Mouse (Mus musculus) liver, embryonic 14.5 days (tissue): ENCODE measurements around the gene Men1. TPM values are rescaled to one million over a fixed set of nuclear protein-coding genes. Genes with fewer than 3 reads are reported as not detected.

Experiments used
- ATAC-seq: fragments of 200-750 bp; cut with Nextera tagmentation; 2 replicates; pipeline ENCODE4 v1.8.0; 2017; ENCODE audit warnings: moderate number of reproducible peaks, mild to moderate bottlenecking, moderate library complexity; ENCODE audit not compliant: insufficient read depth
- DNase-seq, 3 experiments: peaks; one replicate each; pipeline ENCODE4 v3.0.0-alpha.2; 2012 to 2013; ENCODE audit warnings: low read depth in 3 of 3, low spot score in 3 of 3
- H3K27ac ChIP-seq: fragments of 300-500 bp; sonication (generic); 2 replicates; pipeline ENCODE4 v1.5.1; 2014; ENCODE audit warnings: moderate library complexity, mild to moderate bottlenecking, control low read depth, inconsistent platforms
- H3K27me3 ChIP-seq: fragments of 300-500 bp; sonication (generic); 2 replicates; pipeline ENCODE4 v1.6.1; 2014; ENCODE audit warnings: mild to moderate bottlenecking, low read length, moderate library complexity; ENCODE audit not compliant: control insufficient read depth, insufficient read depth
- H3K36me3 ChIP-seq: fragments of 300-500 bp; sonication (generic); replicated peaks from 2 replicates; pipeline ENCODE4 v1.6.1; 2014; ENCODE audit warnings: low read depth; ENCODE audit not compliant: control insufficient read depth, insufficient read depth
- H3K4me1 ChIP-seq, 2 experiments: fragments of 200-500 bp in 1 of 2; fragments of 300-500 bp in 1 of 2; sonication (generic) in 1 of 2; replicated peaks; 2 replicates each; pipeline ENCODE4 v1.6.1; 2012 to 2014; ENCODE audit warnings: antibody characterized with exemption in 1 of 2, inconsistent platforms in 1 of 2, low read length in 1 of 2; ENCODE audit not compliant: control insufficient read depth in 2 of 2, insufficient read depth in 2 of 2
- H3K4me2 ChIP-seq: fragments of 300-500 bp; sonication (generic); 2 replicates; pipeline ENCODE4 v1.6.1; 2014; ENCODE audit warnings: low read depth, mild to moderate bottlenecking, control low read depth, moderate library complexity
- H3K4me3 ChIP-seq, 2 experiments: fragments of 200-500 bp in 1 of 2; fragments of 300-500 bp in 1 of 2; sonication (generic) in 1 of 2; 2 replicates each; pipeline ENCODE4 v1.5.1; 2012 to 2014; ENCODE audit warnings: low read depth in 2 of 2, low read length in 2 of 2, mild to moderate bottlenecking in 2 of 2, control low read depth in 1 of 2, inconsistent platforms in 1 of 2, moderate library complexity in 1 of 2; ENCODE audit not compliant: insufficient read depth in 1 of 2
- H3K9ac ChIP-seq: fragments of 300-500 bp; sonication (generic); replicated peaks from 2 replicates; pipeline ENCODE4 v1.6.1; 2014; ENCODE audit warnings: mild to moderate bottlenecking, control low read depth, moderate library complexity
- H3K9me3 ChIP-seq: fragments of 300-500 bp; sonication (generic); 2 replicates; pipeline ENCODE4 v1.6.1; 2016; ENCODE audit warnings: low read length, mixed read lengths; ENCODE audit not compliant: control insufficient read depth
- CTCF ChIP-seq: IDR thresholded peaks from 2 replicates; pipeline ENCODE4 v1.5.1; 2016; ENCODE audit warnings: antibody characterized with exemption, low read depth, control low read depth
- EP300 ChIP-seq: IDR thresholded peaks from 2 replicates; pipeline ENCODE4 v1.6.1; 2016; ENCODE audit warnings: antibody characterized with exemption, low read depth
- WGBS: fragments of 180-500 bp; shearing (Covaris S2); extraction: QIAGEN DNeasy Blood & Tissue Kit; methylation state at CpG from one replicate; pipeline ENCODE4 v1.1.7; 2014; ENCODE audit not compliant: insufficient replicate concordance; 5-methylcytosine and 5-hydroxymethylcytosine counted together
- polyA plus RNA-seq, 2 experiments: library from polyadenylated mRNA; depleted of rRNA in 1 of 2; stranded (reverse) in 1 of 2; unstranded in 1 of 2; fragments of >200 nt; fragmentation: Nextera tagmentation in 1 of 2; extraction: Ambion mirVana in 1 of 2; gene quantifications; 2 replicates each; pipeline versions ENCODE4 v1.2.1 to v1.2.3; 2012 to 2014

Men1 gene
- polyA plus RNA-seq, 2 experiments, result 12.5 to 20.4 TPM

DNA sequence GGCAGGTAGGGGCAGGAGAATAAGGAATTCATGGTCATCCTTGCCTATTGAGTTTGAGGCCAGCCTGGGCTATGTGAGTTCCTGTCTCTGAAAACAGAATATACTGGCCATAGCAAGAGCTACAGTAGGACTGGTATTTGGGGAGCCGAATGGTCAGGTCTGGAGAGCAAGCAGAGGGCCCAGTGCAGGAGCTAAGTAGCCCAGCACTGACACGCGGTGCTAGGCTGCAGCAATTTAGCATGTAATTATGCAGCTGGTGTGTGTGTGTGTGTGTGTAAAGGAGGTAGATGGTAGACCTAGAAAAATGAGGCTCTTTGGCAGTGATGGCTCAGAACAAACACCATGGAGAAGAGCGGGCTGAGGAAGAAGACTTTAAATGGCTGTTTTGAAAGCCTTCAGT lies 12.8 kb downstream of the Men1 start:
- Histone ChIP-seq H3K27me3 (no peaks in the 10 kb centered on the region), H3K36me3 (no peaks in the 10 kb centered on the region; the same call in 1 of the 2 replicates), H3K9me3 (no peaks in the 10 kb centered on the region), H3K9ac (no peak overlapping the region), H3K4me3 (no peak overlapping the region), H3K4me2 (no peak overlapping the region), H3K27ac (no peak overlapping the region), H3K4me1 (peaks cover 10 to 16% of the 10 kb centered on the region in 2 experiments)
- ATAC-seq (no peak), DNase-seq (no peak)
- WGBS, result 89% methylated on average over 4 of the region's 4 CpGs
- no peak for TF ChIP-seq CTCF
- TF ChIP-seq EP300, result no peak

DNA sequence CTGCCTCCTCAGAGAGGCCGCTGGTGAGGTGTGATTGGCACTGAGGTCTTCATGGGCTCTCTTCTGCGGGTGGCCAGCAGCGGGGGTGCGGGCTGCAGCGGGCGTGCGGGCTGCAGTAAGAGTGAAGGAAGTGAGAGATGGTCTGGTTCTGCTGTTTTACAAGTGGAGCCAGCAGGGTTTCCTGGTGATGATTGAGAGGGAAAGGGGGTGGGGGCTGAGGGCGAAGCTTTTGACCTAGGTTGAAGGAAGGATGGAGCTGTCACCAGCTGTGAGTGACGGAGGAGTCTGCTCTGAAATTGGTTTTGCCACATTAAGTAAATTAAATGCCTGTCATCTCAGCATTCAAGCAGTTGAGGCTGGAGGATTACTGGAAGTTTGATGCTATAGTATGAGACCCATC lies 13.9 kb downstream of the Men1 start:
- no peaks in the 10 kb centered on the region; the same call in 1 of the 2 replicates for H3K36me3 ChIP-seq
- no peak for TF ChIP-seq CTCF
- no peak for TF ChIP-seq EP300
- peak overlapping the region; percentile 37; the same call in 1 of the 2 replicates for H3K4me2 ChIP-seq

DNA sequence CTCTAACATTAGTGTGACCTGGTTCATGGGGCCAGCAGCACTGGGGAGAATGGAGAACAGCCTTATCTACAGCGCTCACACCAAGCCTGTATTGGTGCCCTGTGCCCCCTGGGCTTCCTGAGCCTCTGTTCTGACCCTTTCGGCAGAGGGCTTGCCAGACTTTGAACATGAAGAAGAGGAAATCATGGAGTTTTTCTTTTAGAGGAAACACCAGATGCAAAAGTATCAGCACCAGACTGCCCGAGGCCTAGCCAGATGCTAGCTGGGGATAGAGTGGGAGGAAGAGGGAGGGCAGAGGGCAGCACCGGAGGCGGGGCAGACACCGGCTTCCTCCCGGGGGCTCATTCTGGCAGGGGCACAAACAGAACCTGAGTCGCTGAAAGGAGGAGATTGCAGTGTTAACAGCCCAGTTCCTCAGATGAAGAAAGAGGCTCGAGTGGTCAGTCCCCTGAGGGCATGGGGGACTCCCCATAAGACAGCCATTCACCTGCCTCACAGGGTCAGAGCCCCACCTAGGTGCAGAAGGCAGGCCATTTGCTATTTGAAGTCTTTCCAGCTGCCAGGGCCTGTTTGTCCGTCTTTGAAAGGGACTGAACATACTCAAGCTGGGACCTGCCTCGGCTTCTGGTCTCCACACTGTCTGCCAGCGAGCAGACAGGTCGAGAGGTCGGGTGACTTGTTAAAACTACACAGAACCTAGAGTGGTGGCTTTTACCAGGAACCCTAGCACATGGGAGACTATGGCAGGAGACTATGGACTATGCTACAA lies 14.6 kb downstream of the Men1 start:
- H3K27ac ChIP-seq, result no peak overlapping the region; the same call in 1 of the 2 replicates
- DNase-seq, result no peak

More for the DNA sequence above, 13.9 kb downstream of the Men1 start:
- DNase-seq (no peak), ATAC-seq (no peak)
- H3K9ac ChIP-seq, result no peak overlapping the region
- no peaks in the 10 kb centered on the region for H3K9me3 ChIP-seq
- WGBS, result 33% methylated on average over 9 of the region's 9 CpGs
- no peaks in the 10 kb centered on the region for H3K27me3 ChIP-seq
- no peak overlapping the region for H3K27ac ChIP-seq
- H3K4me1 ChIP-seq, result peaks cover 10 to 11% of the 10 kb centered on the region in 2 experiments
- no peak overlapping the region for H3K4me3 ChIP-seq

DNA sequence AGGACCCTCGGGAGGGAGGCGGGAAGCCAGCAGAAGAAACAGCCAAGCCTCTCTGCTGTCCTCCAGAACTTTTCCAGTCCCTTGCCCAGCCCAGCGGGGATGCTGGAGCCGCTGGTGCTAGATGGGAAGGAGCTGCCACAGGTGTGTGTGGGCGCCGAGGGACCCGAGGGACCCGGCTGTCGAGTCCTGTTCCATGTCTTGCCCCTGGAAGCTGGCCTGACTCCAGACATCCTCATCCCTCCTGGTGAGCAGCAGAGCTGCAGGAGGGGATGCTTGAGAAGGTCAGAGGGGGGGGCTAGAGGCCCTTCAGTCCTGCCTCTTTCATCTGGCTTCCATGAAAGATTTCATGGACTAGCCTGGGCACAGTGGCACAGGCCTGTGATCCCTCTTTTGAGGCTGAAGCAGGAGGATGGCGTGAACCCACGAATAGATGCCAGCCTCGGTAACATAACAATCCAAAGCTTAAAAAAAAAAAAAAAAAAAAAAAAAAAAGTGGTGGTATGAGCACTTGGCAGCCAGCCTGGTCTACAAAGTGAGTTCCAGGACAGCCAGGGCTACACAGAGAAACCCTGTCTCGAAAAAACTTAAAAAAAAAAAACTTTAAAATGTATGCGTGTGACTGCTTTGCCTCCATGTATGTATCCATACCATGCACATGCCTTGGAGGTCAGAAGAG lies 16.8 kb downstream of the Men1 start:
- no peak overlapping the region for H3K4me3 ChIP-seq
- WGBS, result 74% methylated on average over 14 of the region's 14 CpGs
- no peak overlapping the region for H3K4me2 ChIP-seq
- no peak for DNase-seq
- H3K9me3 ChIP-seq, result no peaks in the 10 kb centered on the region
- TF ChIP-seq CTCF, result no peak
- TF ChIP-seq EP300, result no peak
- H3K27me3 ChIP-seq, result no peaks in the 10 kb centered on the region
- ATAC-seq, result no peak
- no peak overlapping the region for H3K27ac ChIP-seq
- no peaks in the 10 kb centered on the region; the same call in 1 of the 2 replicates for H3K36me3 ChIP-seq
- H3K9ac ChIP-seq, result no peak overlapping the region
- peaks cover 10 to 11% of the 10 kb centered on the region in 2 experiments for H3K4me1 ChIP-seq

More for the DNA sequence above, 14.6 kb downstream of the Men1 start:
- Histone ChIP-seq H3K9ac (peak overlapping the region; percentile 20; the same call in 1 of the 2 replicates), H3K27me3 (no peaks in the 10 kb centered on the region), H3K4me3 (no peak overlapping the region), H3K4me2 (peak overlapping the region; percentile 37), H3K4me1 (peaks cover 10 to 11% of the 10 kb centered on the region in 2 experiments), H3K9me3 (no peaks in the 10 kb centered on the region), H3K36me3 (no peaks in the 10 kb centered on the region; the same call in 1 of the 2 replicates)
- peak; percentile 58; the same call in 1 of the 2 replicates for ATAC-seq
- TF ChIP-seq CTCF, result no peak
- no peak for TF ChIP-seq EP300
- 17% methylated on average over 14 of the region's 14 CpGs for WGBS

DNA sequence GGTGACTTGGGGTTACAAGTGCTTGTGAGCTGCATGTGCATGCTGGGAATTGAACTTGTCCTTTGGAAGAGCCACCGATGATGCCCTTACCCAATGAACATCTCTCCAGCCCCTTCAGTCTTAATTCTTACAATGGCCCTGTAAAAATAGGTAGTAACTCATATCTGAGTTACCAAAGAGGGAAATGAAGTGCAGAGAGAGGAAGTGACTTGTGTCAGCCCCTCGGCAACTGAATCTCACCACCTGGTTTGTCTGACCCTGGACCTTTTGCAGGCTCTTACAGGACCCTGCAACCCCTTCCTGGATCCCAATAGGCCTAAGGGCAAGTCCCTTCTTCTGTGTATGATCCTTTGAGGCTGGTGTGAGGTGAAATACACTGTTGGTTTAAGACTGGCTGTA lies 17.3 kb downstream of the Men1 start:
- H3K4me2 ChIP-seq, result no peak overlapping the region
- no peak for ATAC-seq
- H3K4me3 ChIP-seq, result no peak overlapping the region
- 41% methylated on average over 2 of the region's 2 CpGs for WGBS
- peaks cover 10 to 11% of the 10 kb centered on the region in 2 experiments for H3K4me1 ChIP-seq
- no peak overlapping the region for H3K9ac ChIP-seq
- no peak for TF ChIP-seq CTCF
- TF ChIP-seq EP300, result no peak
- no peak for DNase-seq
- H3K27me3 ChIP-seq, result no peaks in the 10 kb centered on the region
- H3K9me3 ChIP-seq, result no peaks in the 10 kb centered on the region
- H3K36me3 ChIP-seq, result no peaks in the 10 kb centered on the region; the same call in 1 of the 2 replicates
- no peak overlapping the region for H3K27ac ChIP-seq
